Mouse (Mus musculus): Measurements from ENCODE around the gene Cav2.

GRCm38 (mm10) chr6:17246959-17247358 is 34.0 kb upstream of the Cav2 start:
- TF ChIP-seq CTCF (IDR thresholded peaks at IDR 0.05; ENCODE audit: borderline replicate concordance, extremely low read depth, insufficient read depth, insufficient read length) (no peak), POLR2A (IDR thresholded peaks at IDR 0.05; ENCODE audit: borderline replicate concordance, extremely low read depth, insufficient read depth, insufficient read length, poor library complexity, severe bottlenecking) (no peak)

Data from brain, embryonic 14.5 days (tissue).